Mouse (Mus musculus) hindbrain, embryonic 16.5 days (tissue): ENCODE data around the gene Rbbp6. TPM values are rescaled to one million over a fixed set of nuclear protein-coding genes. Genes with fewer than 3 reads are reported as not detected.

Source experiments
- ATAC-seq: fragments of 200-750 bp; cut with Nextera tagmentation; 2 replicates; pipeline ENCODE4 v1.8.0; 2017; ENCODE audit warnings: moderate TSS enrichment, moderate library complexity
- H3K27ac ChIP-seq: fragments of 300-500 bp; sonication (generic); 2 replicates; pipeline ENCODE4 v1.5.1; 2014; ENCODE audit warnings: low read depth, mild to moderate bottlenecking, control low read depth, low read length, moderate library complexity
- H3K27me3 ChIP-seq: fragments of 300-500 bp; sonication (generic); replicated peaks from 2 replicates; pipeline ENCODE4 v1.6.1; 2014; ENCODE audit warnings: low read length; ENCODE audit not compliant: control insufficient read depth, insufficient read depth
- H3K36me3 ChIP-seq: fragments of 300-500 bp; sonication (generic); 2 replicates; pipeline ENCODE4 v1.6.1; 2014; ENCODE audit warnings: mild to moderate bottlenecking, low read length, moderate library complexity, mixed read lengths; ENCODE audit not compliant: control insufficient read depth, insufficient read depth
- H3K4me1 ChIP-seq: fragments of 300-500 bp; sonication (generic); 2 replicates; pipeline ENCODE4 v1.6.1; 2014; ENCODE audit warnings: low read depth, low read length; ENCODE audit not compliant: control insufficient read depth, insufficient read depth
- H3K4me2 ChIP-seq: fragments of 300-500 bp; sonication (generic); 2 replicates; pipeline ENCODE4 v1.6.1; 2014; ENCODE audit warnings: mild to moderate bottlenecking, low read length, control low read depth, moderate library complexity
- H3K4me3 ChIP-seq: fragments of 300-500 bp; sonication (generic); 2 replicates; pipeline ENCODE4 v1.5.1; 2014; ENCODE audit warnings: mild to moderate bottlenecking, low read length, control low read depth, moderate library complexity
- H3K9ac ChIP-seq: fragments of 300-500 bp; sonication (generic); 2 replicates; pipeline ENCODE4 v1.6.1; 2014; ENCODE audit warnings: low read depth, mild to moderate bottlenecking, control low read depth, low read length, moderate library complexity
- H3K9me3 ChIP-seq: fragments of 300-500 bp; sonication (generic); 2 replicates; pipeline ENCODE4 v1.6.1; 2014; ENCODE audit warnings: mild to moderate bottlenecking, low read length, moderate library complexity; ENCODE audit not compliant: control insufficient read depth
- WGBS: fragments of 180-500 bp; shearing (Covaris S2); extraction: QIAGEN DNeasy Blood & Tissue Kit; methylation state at CpG from one replicate; pipeline ENCODE4 v1.1.7; 2014; 5-methylcytosine and 5-hydroxymethylcytosine counted together
- polyA plus RNA-seq: library from polyadenylated mRNA; unstranded; fragments of >200 nt; fragmentation: Nextera tagmentation; extraction: Ambion mirVana; gene quantifications from 2 replicates; pipeline ENCODE4 v1.2.1, GENCODE M21; 2015

The Rbbp6 gene
- polyA plus RNA-seq, 1 experiment from 2014 or later: 19.5 TPM

- under 1% methylated on average over 58 of the region's 62 CpGs for WGBS
- Histone ChIP-seq H3K27ac (peak overlapping the region; percentile 93), H3K27me3 (no peaks in the 10 kb centered on the region), H3K36me3 (no peaks in the 10 kb centered on the region), H3K4me1 (peaks cover 19% of the 10 kb centered on the region), H3K4me2 (peak overlapping the region; percentile 80), H3K9ac (peak overlapping the region; percentile 100), H3K9me3 (no peaks in the 10 kb centered on the region), H3K4me3 (peak overlapping the region; percentile 96)
- peak; percentile 98 for ATAC-seq
These were observed 3.9 kb downstream of the Rbbp6 start for GRCm38 (mm10) chr7:122969231-122970032.

- H3K4me1 ChIP-seq: peaks cover 21% of the 10 kb centered on the region
- H3K9me3 ChIP-seq: no peaks in the 10 kb centered on the region
- H3K36me3 ChIP-seq: no peaks in the 10 kb centered on the region
- under 1% methylated on average over 56 of the region's 69 CpGs for WGBS
- peak overlapping the region; percentile 100 for H3K9ac ChIP-seq
- H3K4me2 ChIP-seq: peak overlapping the region; percentile 80
- no peaks in the 10 kb centered on the region for H3K27me3 ChIP-seq
- ATAC-seq: peak; percentile 58
- peak overlapping the region; percentile 96 for H3K4me3 ChIP-seq
- peak overlapping the region; percentile 93 for H3K27ac ChIP-seq
These were observed 4.8 kb downstream of the Rbbp6 start for GRCm38 (mm10) chr7:122970119-122970781.

- H3K4me1 ChIP-seq: peaks cover 24% of the 10 kb centered on the region
- WGBS: under 1% methylated on average over 14 of the region's 14 CpGs
- no peak for ATAC-seq
- H3K27ac ChIP-seq: no peak overlapping the region
- H3K9me3 ChIP-seq: no peaks in the 10 kb centered on the region
- H3K9ac ChIP-seq: peak overlapping the region; percentile 100
- H3K36me3 ChIP-seq: no peaks in the 10 kb centered on the region
- no peaks in the 10 kb centered on the region for H3K27me3 ChIP-seq
- peak overlapping the region; percentile 96 for H3K4me3 ChIP-seq
- peak overlapping the region; percentile 80 for H3K4me2 ChIP-seq
These were observed 5.5 kb downstream of the Rbbp6 start for GRCm38 (mm10) chr7:122970864-122971420.

GRCm38 (mm10) chr7:122972006-122972689 is 6.7 kb downstream of the Rbbp6 start:
- no peaks in the 10 kb centered on the region for H3K27me3 ChIP-seq
- H3K9me3 ChIP-seq: no peaks in the 10 kb centered on the region
- no peak overlapping the region for H3K9ac ChIP-seq
- WGBS: 90% methylated on average over 4 of the region's 4 CpGs
- no peaks in the 10 kb centered on the region; the same call in 1 of the 2 replicates for H3K36me3 ChIP-seq
- no peak overlapping the region for H3K27ac ChIP-seq
- H3K4me2 ChIP-seq: peak overlapping the region; percentile 80
- H3K4me1 ChIP-seq: peaks cover 24% of the 10 kb centered on the region
- no peak for ATAC-seq
- peak overlapping the region; percentile 96 for H3K4me3 ChIP-seq

- no peak overlapping the region for H3K9ac ChIP-seq
- no peak overlapping the region for H3K4me3 ChIP-seq
- peaks cover 2% of the 10 kb centered on the region; the same call in 1 of the 2 replicates for H3K36me3 ChIP-seq
- no peak overlapping the region for H3K27ac ChIP-seq
- ATAC-seq: no peak
- no peak overlapping the region for H3K4me2 ChIP-seq
- H3K9me3 ChIP-seq: no peaks in the 10 kb centered on the region
- H3K4me1 ChIP-seq: peaks cover 5% of the 10 kb centered on the region; the same call in 1 of the 2 replicates
- no peaks in the 10 kb centered on the region for H3K27me3 ChIP-seq
- WGBS: 95% methylated on average over 1 of the region's 1 CpGs
These were observed 14.0 kb downstream of the Rbbp6 start for GRCm38 (mm10) chr7:122979514-122979913.

- no peaks in the 10 kb centered on the region for H3K4me1 ChIP-seq
- H3K4me3 ChIP-seq: no peak overlapping the region
- WGBS: 82% methylated on average over 3 of the region's 3 CpGs
- peaks cover 42% of the 10 kb centered on the region for H3K36me3 ChIP-seq
- no peak overlapping the region for H3K27ac ChIP-seq
- no peaks in the 10 kb centered on the region for H3K27me3 ChIP-seq
- no peaks in the 10 kb centered on the region for H3K9me3 ChIP-seq
- no peak overlapping the region for H3K9ac ChIP-seq
- H3K4me2 ChIP-seq: no peak overlapping the region
- no peak for ATAC-seq
These were observed 32.7 kb downstream of the Rbbp6 start for GRCm38 (mm10) chr7:122998189-122998588.

- 91% methylated on average over 11 of the region's 11 CpGs for WGBS
These were observed 34.4 kb downstream of the Rbbp6 start for GRCm38 (mm10) chr7:122999871-123000396.

GRCm38 (mm10) chr7:123000796-123001195 is 35.3 kb downstream of the Rbbp6 start:
- no peak overlapping the region for H3K4me3 ChIP-seq
- H3K27ac ChIP-seq: no peak overlapping the region
- peaks cover 42% of the 10 kb centered on the region for H3K36me3 ChIP-seq
- H3K27me3 ChIP-seq: no peaks in the 10 kb centered on the region
- 94% methylated on average over 16 of the region's 16 CpGs for WGBS
- H3K9me3 ChIP-seq: no peaks in the 10 kb centered on the region
- H3K9ac ChIP-seq: no peak overlapping the region
- no peaks in the 10 kb centered on the region for H3K4me1 ChIP-seq
- no peak for ATAC-seq
- H3K4me2 ChIP-seq: no peak overlapping the region

More at GRCm38 (mm10) chr7:122999871-123000396, 34.4 kb downstream of the Rbbp6 start:
- H3K4me1 ChIP-seq: no peaks in the 10 kb centered on the region
- no peak overlapping the region for H3K27ac ChIP-seq
- H3K4me3 ChIP-seq: no peak overlapping the region
- H3K4me2 ChIP-seq: no peak overlapping the region
- H3K27me3 ChIP-seq: no peaks in the 10 kb centered on the region
- ATAC-seq: no peak
- H3K36me3 ChIP-seq: peaks cover 47% of the 10 kb centered on the region
- H3K9ac ChIP-seq: no peak overlapping the region
- no peaks in the 10 kb centered on the region for H3K9me3 ChIP-seq
